ENCODE assay signal across 12 mouse cellular contexts in the genomic region with DNA sequence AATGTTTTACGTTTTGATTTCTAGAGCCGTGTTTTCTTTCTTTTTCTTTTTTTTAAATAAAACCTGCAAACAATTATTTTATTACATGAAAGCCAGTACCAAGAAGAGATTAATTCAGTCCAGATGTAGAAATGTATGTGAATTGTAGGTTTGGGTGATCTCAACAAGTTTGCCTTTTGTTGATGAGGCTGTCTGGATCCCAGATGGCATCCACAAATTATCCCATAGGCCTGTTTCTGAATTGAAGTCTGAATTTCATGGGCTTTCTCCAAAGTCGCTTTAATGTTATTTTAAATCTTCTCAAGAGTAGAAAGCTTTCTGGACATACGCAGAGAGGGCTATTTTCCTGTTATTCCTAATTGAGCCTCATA. TPM values are rescaled to one million over a fixed set of nuclear protein-coding genes. Genes with fewer than 3 reads are reported as not detected.
DNase-seq lines count a peak whose midpoint lies in the region; ATAC-seq lines count a peak whose summit lies in the region.
"Had no signal": no experiment of that assay in that cellular context is flagged by ENCODE, and none has a peak within 500 bp of the region (broad histone marks: within the 10 kb centered on the region; RNA-seq: fewer than 3 reads in every experiment).

No protein-coding gene starts in this region.

- H3K27ac ChIP-seq in intestine, embryonic 14.5 days (ENCODE audit: low read depth) = no peak overlapping the region
- no peak overlapping the region for H3K27ac ChIP-seq in intestine, embryonic 15.5 days
- H3K27ac ChIP-seq in embryonic facial prominence, embryonic 10.5 days (replicated peaks) = peak overlapping the region; percentile 97

- H3K9ac ChIP-seq in intestine, embryonic 14.5 days (ENCODE audit: low read length) = no peak overlapping the region
- H3K9ac ChIP-seq in intestine, embryonic 15.5 days = no peak overlapping the region
- H3K9ac ChIP-seq: liver, postnatal 0 days had no signal

- peaks cover 28% of the 10 kb centered on the region for H3K4me1 ChIP-seq in intestine, embryonic 14.5 days (replicated peaks; ENCODE audit: control insufficient read depth, insufficient read depth, low read length)
- peaks cover 4% of the 10 kb centered on the region; the same call in 1 of the 2 replicates for H3K4me1 ChIP-seq in intestine, embryonic 15.5 days (replicated peaks)
- H3K4me1 ChIP-seq in embryonic facial prominence, embryonic 10.5 days = peaks cover 77% of the 10 kb centered on the region

- 60% methylated on average over 4 of the region's 4 CpGs for WGBS in intestine, embryonic 14.5 days
- WGBS in intestine, embryonic 15.5 days = 59% methylated on average over 4 of the region's 4 CpGs
- WGBS in embryonic facial prominence, embryonic 10.5 days = 31% methylated on average over 4 of the region's 4 CpGs

- DNase-seq in embryo, embryonic 10 days (ENCODE audit: low spot score) = peak; percentile 29
- DNase-seq in embryo, embryonic 9.5 days (ENCODE audit: extremely low spot score) = no peak
- no peak for DNase-seq in intestine, embryonic 14.5 days (ENCODE audit: low spot score)
- peak; percentile 39 for DNase-seq in embryonic facial prominence, embryonic 10.5 days (ENCODE audit: low spot score)
- peak; percentile 30 for DNase-seq in mesoderm, embryonic 11.5 days (ENCODE audit: low read depth, low spot score)
- no peak for DNase-seq in cerebellum, postnatal 4 days (ENCODE audit: low spot score in 2 of 2)
- no peak for DNase-seq in testis, postnatal 10 days (ENCODE audit: low spot score)
- DNase-seq: adrenal gland, postnatal 25 days; cerebellum, adult 8-10 months; liver, postnatal 0 days had no signal

- no peaks in the 10 kb centered on the region for H3K36me3 ChIP-seq in intestine, embryonic 14.5 days (ENCODE audit: control insufficient read depth, insufficient read depth, low read length)
- no peaks in the 10 kb centered on the region for H3K36me3 ChIP-seq in intestine, embryonic 15.5 days
- H3K36me3 ChIP-seq in embryonic facial prominence, embryonic 10.5 days (replicated peaks) = no peaks in the 10 kb centered on the region

- H3K4me3 ChIP-seq in intestine, embryonic 14.5 days (ENCODE audit: low read depth, low read length) = 0 out of 2 replicates have a peak overlapping the region, but pooled peaks have one; percentile 77
- no peak overlapping the region for H3K4me3 ChIP-seq in intestine, embryonic 15.5 days (replicated peaks)
- H3K4me3 ChIP-seq in embryonic facial prominence, embryonic 10.5 days = peak overlapping the region; percentile 87

- no peak for ATAC-seq in intestine, embryonic 14.5 days (replicated peaks; ENCODE audit: low FRiP score, low TSS enrichment, low read depth)
- ATAC-seq in intestine, embryonic 15.5 days = no peak
- ATAC-seq: intestine, embryonic 16.5 days; liver, postnatal 0 days had no signal

- H3K9me3 ChIP-seq in intestine, embryonic 14.5 days (ENCODE audit: control insufficient read depth, low read length) = no peaks in the 10 kb centered on the region
- H3K9me3 ChIP-seq in intestine, embryonic 15.5 days = no peaks in the 10 kb centered on the region
- no peaks in the 10 kb centered on the region for H3K9me3 ChIP-seq in embryonic facial prominence, embryonic 10.5 days

- H3K27me3 ChIP-seq in intestine, embryonic 14.5 days (replicated peaks; ENCODE audit: control insufficient read depth, insufficient read depth, low read length) = no peaks in the 10 kb centered on the region
- H3K27me3 ChIP-seq in intestine, embryonic 15.5 days (replicated peaks) = no peaks in the 10 kb centered on the region
- no peaks in the 10 kb centered on the region for H3K27me3 ChIP-seq in embryonic facial prominence, embryonic 10.5 days (replicated peaks; ENCODE audit: low read depth, poor library complexity, severe bottlenecking)

- H3K4me2 ChIP-seq in intestine, embryonic 14.5 days (ENCODE audit: low read length) = 0 out of 2 replicates have a peak overlapping the region, but pooled peaks have one; percentile 93
- H3K4me2 ChIP-seq in intestine, embryonic 15.5 days (replicated peaks) = no peak overlapping the region

RNA-seq across cellular contexts. Expression of a gene that starts 2.6 kb away (rescaled TPM):
- polyA plus RNA-seq in intestine, embryonic 14.5 days (2014; fragmentation: Nextera tagmentation; extraction: Ambion mirVana) = 17.5 and 20.4 TPM in 2 replicates
- 14.1 and 14.4 TPM in 2 replicates for polyA plus RNA-seq in intestine, embryonic 15.5 days (2015; fragmentation: Nextera tagmentation; extraction: Ambion mirVana)
- 45.1 and 54.5 TPM in 2 replicates for polyA plus RNA-seq in embryonic facial prominence, embryonic 10.5 days (2016; fragmentation: Nextera tagmentation; extraction: Ambion mirVana)

Comparison
In these comparisons a context has a peak if more than half of its experiments do, and no peak if none do; other contexts are left out.
1. DNase-seq: peak in embryo, embryonic 10 days (single experiment), embryonic facial prominence, embryonic 10.5 days (single experiment) and mesoderm, embryonic 11.5 days (single experiment); none in embryo, embryonic 9.5 days (single experiment), intestine, embryonic 14.5 days (single experiment), cerebellum, postnatal 4 days (0 of 2) and testis, postnatal 10 days (single experiment).